Mouse (Mus musculus) G1E (cell line): ENCODE data around the gene Megf8.

Experiments used
- CTCF ChIP-seq: IDR thresholded peaks from 2 replicates; pipeline ENCODE4 v1.5.1; 2012; ENCODE audit warnings: low read depth, low read length, inconsistent platforms, mixed read lengths
- GATA1 ChIP-seq: IDR thresholded peaks from 2 replicates; pipeline ENCODE4 v1.6.1; 2012; ENCODE audit warnings: borderline replicate concordance, low read length, inconsistent platforms, mixed read lengths
- GATA2 ChIP-seq: IDR thresholded peaks from 2 replicates; pipeline ENCODE4 v1.6.1; 2012; ENCODE audit warnings: low read depth, low read length, inconsistent platforms, borderline replicate concordance
- POLR2AphosphoS5 ChIP-seq: IDR thresholded peaks from 2 replicates; pipeline ENCODE4 v1.6.1; 2012; ENCODE audit warnings: low read depth, low read length, inconsistent platforms; ENCODE audit not compliant: insufficient replicate concordance

- TF ChIP-seq CTCF (no peak), GATA1 (no peak), GATA2 (no peak), POLR2AphosphoS5 (no peak)
These were observed 74.0 kb downstream of the Megf8 start for GRCm38 (mm10) chr7:25390986-25391385.
